Mouse (Mus musculus) gastrocnemius, postnatal 25 days (tissue): ENCODE measurements around the gene Mettl26. TPM values are rescaled to one million over a fixed set of nuclear protein-coding genes. Genes with fewer than 3 reads are reported as not detected.

Source experiments
- microRNA-seq, 2 experiments: library from miRNA; unstranded; fragments of <30 nt; microRNA quantifications; one replicate each; pipeline ENCODE4 v1.2.0; 2021; ENCODE audit warnings: borderline replicate concordance in 2 of 2
- total RNA-seq, 2 experiments: library from RNA; stranded (reverse); gene quantifications; 1 replicate in 1 of 2; 2 replicates in 1 of 2; pipeline ENCODE4 v1.2.3; 2021

Mettl26 gene
- total RNA-seq, 2 experiments from 2014 or later, result 31.9 to 37.0 TPM

Small RNA genes within 50 kb of the gene (microRNA-seq; reads per million reads assigned to microRNA genes)
- 0 reads per million in 2 experiments for gene Mir3082

Other genes starting within 250 kb of the Mettl26 start
- not detected for gene Gng13, start 157.9 kb upstream of the Mettl26 start, total RNA-seq
- gene Chtf18, start 147.7 kb upstream of the Mettl26 start, total RNA-seq, result 1 to 10 TPM in 1 of 2 experiments, under 1 TPM in 1; 0.33 to 1.2 TPM
- 1 to 10 TPM; 2.9 to 3.9 TPM for gene Rpusd1, start 147.4 kb upstream of the Mettl26 start, total RNA-seq
- gene Mslnl, start 139.0 kb upstream of the Mettl26 start, total RNA-seq, result not detected
- under 1 TPM; 0.43 to 0.62 TPM for gene Msln, start 120.7 kb upstream of the Mettl26 start, total RNA-seq
- 10 to 100 TPM; 28.9 to 30.8 TPM for gene Narfl, start 101.3 kb upstream of the Mettl26 start, total RNA-seq
- 10 to 100 TPM in 1 of 2 experiments, 1 to 10 TPM in 1; 9.0 to 10.5 TPM for gene Haghl, start 89.4 kb upstream of the Mettl26 start, total RNA-seq
- gene Ccdc78, start 88.5 kb upstream of the Mettl26 start, total RNA-seq, result not detected
- 10 to 100 TPM; 35.0 to 38.5 TPM for gene Fam173a, start 82.2 kb upstream of the Mettl26 start, total RNA-seq
- not detected for gene AC134908.4, start 79.4 kb upstream of the Mettl26 start, total RNA-seq
- 10 to 100 TPM; 48.4 to 72.2 TPM for gene Metrn, start 77.9 kb upstream of the Mettl26 start, total RNA-seq
- 1 to 10 TPM; 1.5 to 1.7 TPM for gene Fbxl16, start 66.0 kb upstream of the Mettl26 start, total RNA-seq
- gene Wdr24, start 51.4 kb upstream of the Mettl26 start, total RNA-seq, result 10 to 100 TPM in 1 of 2 experiments, 1 to 10 TPM in 1; 9.3 to 10.5 TPM
- 10 to 100 TPM; 14.3 to 18.9 TPM for gene Jmjd8, start 46.2 kb upstream of the Mettl26 start, total RNA-seq
- gene Stub1, start 41.7 kb upstream of the Mettl26 start, total RNA-seq, result 10 to 100 TPM; 76.9 to 84.4 TPM
- gene Rhbdl1, start 37.8 kb upstream of the Mettl26 start, total RNA-seq, result 10 to 100 TPM; 18.3 to 20.8 TPM
- 10 to 100 TPM; 13.8 to 16.5 TPM for gene Gm20683, start 33.3 kb upstream of the Mettl26 start, total RNA-seq
- gene Rhot2, start 30.2 kb upstream of the Mettl26 start, total RNA-seq, result 10 to 100 TPM; 54.4 to 76.1 TPM
- 1 to 10 TPM; 1.2 to 2.1 TPM for gene Wdr90, start 13.6 kb upstream of the Mettl26 start, total RNA-seq
- 100 to 1,000 TPM; 102 to 114 TPM for gene Mcrip2, start 6.3 kb upstream of the Mettl26 start, total RNA-seq
- gene Wfikkn1, start 5.8 kb downstream of the Mettl26 start, total RNA-seq, result under 1 TPM; 0.35 to 0.36 TPM
- 10 to 100 TPM in 1 of 2 experiments, 1 to 10 TPM in 1; 8.7 to 11.0 TPM for gene Rab40c, start 44.7 kb downstream of the Mettl26 start, total RNA-seq
- 10 to 100 TPM; 30.0 to 31.9 TPM for gene Pigq, start 69.9 kb downstream of the Mettl26 start, total RNA-seq
- gene Nhlrc4, start 69.9 kb downstream of the Mettl26 start, total RNA-seq, result not detected
- not detected for gene A930017K11Rik, start 77.5 kb downstream of the Mettl26 start, total RNA-seq
- 1 to 10 TPM; 5.6 to 6.8 TPM for gene Capn15, start 110.7 kb downstream of the Mettl26 start, total RNA-seq
- gene Rab11fip3, start 194.5 kb downstream of the Mettl26 start, total RNA-seq, result 10 to 100 TPM; 54.9 to 71.5 TPM
- gene Decr2, start 215.3 kb downstream of the Mettl26 start, total RNA-seq, result 1 to 10 TPM; 2.8 to 3.2 TPM
- 1 to 10 TPM; 1.2 to 1.7 TPM for gene Nme4, start 220.5 kb downstream of the Mettl26 start, total RNA-seq
- gene Tmem8, start 238.2 kb downstream of the Mettl26 start, total RNA-seq, result 1 to 10 TPM in 1 of 2 experiments, under 1 TPM in 1; 0.87 to 1.2 TPM
- gene Mrpl28, start 248.4 kb downstream of the Mettl26 start, total RNA-seq, result 10 to 100 TPM; 62.0 to 62.3 TPM